Mouse (Mus musculus) olfactory bulb, adult 2 months (tissue): ENCODE measurements around the gene Tmem170.

Source experiments
- CTCF ChIP-seq: fragments of 200-500 bp; IDR thresholded peaks from 2 replicates; pipeline ENCODE4 v1.5.1; 2012; ENCODE audit warnings: low read depth, mild to moderate bottlenecking, low read length, moderate library complexity; ENCODE audit not compliant: insufficient read depth
- POLR2A ChIP-seq: fragments of 200-500 bp; IDR thresholded peaks from 2 replicates; pipeline ENCODE4 v1.6.1; 2012; ENCODE audit warnings: mild to moderate bottlenecking, low read depth, low read length, moderate library complexity; ENCODE audit not compliant: insufficient read depth

- no peak for TF ChIP-seq POLR2A
- no peak for TF ChIP-seq CTCF
Observed at GRCm38 (mm10) chr8:111820018-111820417, 56.5 kb downstream of the Tmem170 start.
